Mouse (Mus musculus) spleen, embryonic (tissue): Measurements from ENCODE around the gene Sipa1l1.
"Not testable (repeated sequence)": the region's sequence is repeated elsewhere in the genome, so short reads cannot be mapped to it uniquely, and the experiment has no call there.

ENCODE experiments used
- CTCF ChIA-PET: fragments of 350-600 bp; sonication (Branson Sonifier 250); formaldehyde crosslinking; loops from one replicate; lab custom pipeline; 2022; lab: Charles Lee

The Sipa1l1 gene

GRCm38 (mm10) chr12:82173623-82174022 is 4.5 kb downstream of the Sipa1l1 start:
- CTCF ChIA-PET = no interaction called here

GRCm38 (mm10) chr12:82175709-82176108 is 6.6 kb downstream of the Sipa1l1 start:
- CTCF ChIA-PET = no interaction called here

- CTCF ChIA-PET = no interaction called here
Measured at GRCm38 (mm10) chr12:82178636-82179035, 9.5 kb downstream of the Sipa1l1 start.

- CTCF ChIA-PET = no interaction called here
Measured at GRCm38 (mm10) chr12:82179626-82180025, 10.5 kb downstream of the Sipa1l1 start.

GRCm38 (mm10) chr12:82186156-82186555 is 17.0 kb downstream of the Sipa1l1 start:
- CTCF ChIA-PET = not testable (repeated sequence)

- CTCF ChIA-PET = no interaction called here
Measured at GRCm38 (mm10) chr12:82186740-82187139, 17.6 kb downstream of the Sipa1l1 start.

- CTCF ChIA-PET = no interaction called here
Measured at GRCm38 (mm10) chr12:82187178-82187839, 18.2 kb downstream of the Sipa1l1 start.

GRCm38 (mm10) chr12:82188321-82189075 is 19.4 kb downstream of the Sipa1l1 start:
- CTCF ChIA-PET = no interaction called here

GRCm38 (mm10) chr12:82189076-82189675 is 20.1 kb downstream of the Sipa1l1 start:
- CTCF ChIA-PET = no interaction called here

- CTCF ChIA-PET = interaction anchor here (0.6 kb wide), 1 partner anchor 53 kb away, joined by 3 read pairs; no protein-coding TSS in a partner anchor
Measured at GRCm38 (mm10) chr12:82189715-82190581, 20.8 kb downstream of the Sipa1l1 start.

- CTCF ChIA-PET = interaction anchor here (0.6 kb wide), 1 partner anchor 52 kb away, joined by 3 read pairs; no protein-coding TSS in a partner anchor
Measured at GRCm38 (mm10) chr12:82190582-82190965, 21.5 kb downstream of the Sipa1l1 start.

- CTCF ChIA-PET = no interaction called here
Measured at GRCm38 (mm10) chr12:82191686-82192085, 22.6 kb downstream of the Sipa1l1 start.

- CTCF ChIA-PET = interaction anchor here (0.8 kb wide), 1 partner anchor 400 kb away, joined by 22 read pairs; no protein-coding TSS in a partner anchor
Measured at GRCm38 (mm10) chr12:82192641-82193054, 23.5 kb downstream of the Sipa1l1 start.

GRCm38 (mm10) chr12:82193476-82193875 is 24.4 kb downstream of the Sipa1l1 start:
- CTCF ChIA-PET = interaction anchor here (0.8 kb wide), 1 partner anchor 401 kb away, joined by 22 read pairs; no protein-coding TSS in a partner anchor

GRCm38 (mm10) chr12:82194919-82195318 is 25.8 kb downstream of the Sipa1l1 start:
- CTCF ChIA-PET = no interaction called here

- CTCF ChIA-PET = interaction anchor here (0.8 kb wide), 1 partner anchor 55 kb away, joined by 3 read pairs; no protein-coding TSS in a partner anchor
Measured at GRCm38 (mm10) chr12:82196213-82196612, 27.1 kb downstream of the Sipa1l1 start.

- CTCF ChIA-PET = interaction anchor here (0.8 kb wide), 1 partner anchor 54 kb away, joined by 3 read pairs; no protein-coding TSS in a partner anchor
Measured at GRCm38 (mm10) chr12:82196615-82197146, 27.6 kb downstream of the Sipa1l1 start.

- CTCF ChIA-PET = no interaction called here
Measured at GRCm38 (mm10) chr12:82197207-82197606, 28.1 kb downstream of the Sipa1l1 start.

- CTCF ChIA-PET = no interaction called here
Measured at GRCm38 (mm10) chr12:82199286-82199685, 30.2 kb downstream of the Sipa1l1 start.

- CTCF ChIA-PET = no interaction called here
Measured at GRCm38 (mm10) chr12:82204106-82204505, 35.0 kb downstream of the Sipa1l1 start.
